Mouse (Mus musculus): Measurements from ENCODE around the gene Nup153. TPM values are rescaled to one million over a fixed set of nuclear protein-coding genes. Genes with fewer than 3 reads are reported as not detected.

Nup153 gene
- polyA plus RNA-seq, 1 experiment from 2014 or later, result 40.7 TPM

Other genes starting within 250 kb of the Nup153 start
- gene Cap2, start 226.1 kb downstream of the Nup153 start, polyA plus RNA-seq (2016; fragmentation: Nextera tagmentation; extraction: Ambion mirVana), result 9.6 and 9.9 TPM in 2 replicates
- 19.9 and 25.1 TPM in 2 replicates for gene Fam8a1, start 58.4 kb downstream of the Nup153 start, polyA plus RNA-seq (2016; fragmentation: Nextera tagmentation; extraction: Ambion mirVana)
- gene Kif13a, start 201.9 kb upstream of the Nup153 start, polyA plus RNA-seq (2016; fragmentation: Nextera tagmentation; extraction: Ambion mirVana), result 22.0 and 24.3 TPM in 2 replicates